Mouse (Mus musculus): ENCODE measurements at regions not wholly inside any gene's neighbourhood (a gene's known extent, or its start where the extent isn't known, plus 50 kb on each side); places are given as distances from the start of the nearest gene placed in this dataset.

GRCm38 (mm10) chr3:119893165-119893910, 109.1 kb upstream of the Ptbp2 start:
- DNase-seq (ENCODE audit: low spot score): no peak

DNA sequence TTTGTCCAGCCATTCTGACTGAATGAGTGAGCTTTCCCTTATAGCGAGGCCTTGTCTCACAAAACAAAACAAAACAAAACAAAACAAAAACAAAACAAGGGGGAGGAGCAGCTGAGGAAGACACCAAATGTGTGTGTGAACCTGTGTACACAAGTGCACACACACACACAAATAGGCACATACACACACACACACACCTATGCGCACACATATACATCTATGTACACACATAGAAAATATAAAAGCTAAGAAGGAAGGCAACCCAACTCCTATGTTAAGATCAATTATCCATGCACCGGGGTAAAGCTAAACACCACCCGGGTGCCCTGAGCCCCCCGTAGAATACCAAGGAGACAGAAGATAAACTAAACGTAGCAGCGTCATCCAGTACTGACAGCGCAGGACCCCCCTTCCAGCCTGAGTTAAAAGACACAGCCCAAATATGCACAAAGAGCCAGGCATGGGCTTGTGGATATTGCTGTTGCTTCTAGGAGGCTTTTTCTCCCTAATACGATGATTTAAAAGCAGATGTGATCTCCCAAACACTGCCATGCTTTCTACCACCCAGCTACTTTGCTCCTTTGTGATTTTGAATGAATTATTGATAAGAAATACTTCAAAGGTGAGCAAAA, 108.4 kb upstream of the Ptbp2 start:
- DNase-seq (ENCODE audit: low spot score): no peak

DNA sequence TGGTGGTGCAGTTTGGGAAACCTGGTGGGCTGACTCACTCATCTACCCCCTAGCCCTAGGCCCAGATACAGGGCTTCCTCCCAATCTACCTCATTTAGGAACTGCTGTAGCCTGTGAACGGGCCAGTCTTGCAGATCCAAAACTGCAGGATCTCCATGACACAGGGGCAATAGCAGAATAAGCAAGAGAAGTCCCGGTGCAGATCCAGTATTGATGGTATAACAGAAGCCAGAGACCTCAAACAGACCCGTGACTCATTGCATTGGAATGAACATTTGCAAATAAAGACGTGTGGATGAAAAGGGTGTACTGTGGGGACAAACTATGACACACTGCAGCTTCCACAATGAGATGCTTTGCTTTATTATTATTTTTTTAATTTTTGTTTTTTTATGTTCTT, 106.6 kb upstream of the Ptbp2 start:
- DNase-seq (ENCODE audit: low spot score): peak; percentile 12

DNA sequence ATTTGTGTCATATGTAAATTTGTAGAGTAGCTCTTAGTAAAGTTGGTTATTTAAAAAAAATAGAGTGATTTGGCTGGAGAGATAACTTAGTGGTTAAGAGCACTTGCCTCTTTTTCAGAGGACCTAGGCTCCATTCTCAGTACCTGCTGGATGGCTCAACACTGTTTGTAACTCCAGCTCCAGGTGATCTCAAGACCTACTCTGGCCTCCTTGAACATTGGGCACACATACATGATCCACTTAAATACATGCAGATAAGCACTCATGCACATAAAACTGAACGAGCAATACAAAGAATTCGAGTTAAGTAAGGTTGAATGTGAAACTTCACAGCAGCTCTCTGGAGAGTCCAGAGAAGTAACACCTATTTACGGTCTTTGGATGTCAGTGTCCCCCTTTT, 104.2 kb upstream of the Ptbp2 start:
- DNase-seq (ENCODE audit: low spot score): no peak

DNA sequence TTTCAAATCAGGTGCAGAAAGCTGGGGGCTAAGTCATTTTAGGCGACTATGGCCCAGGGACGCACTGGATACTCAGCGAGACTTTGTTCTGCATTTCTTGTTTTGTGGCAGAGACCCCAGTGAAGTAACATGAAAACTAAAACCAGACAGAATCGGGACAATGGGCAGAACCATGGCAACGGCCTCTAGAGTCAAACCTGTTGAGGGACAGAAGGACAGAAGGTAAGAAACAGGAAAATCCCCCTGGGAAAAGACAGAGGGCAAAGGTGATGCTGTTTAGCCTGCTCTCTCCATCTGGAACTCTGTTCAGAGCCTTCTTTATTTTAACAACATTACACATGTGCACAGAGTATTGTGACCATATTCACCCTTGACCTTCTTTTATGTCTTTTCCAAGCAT, 92.1 kb upstream of the Ptbp2 start:
- no peak for DNase-seq (ENCODE audit: low spot score)

DNA sequence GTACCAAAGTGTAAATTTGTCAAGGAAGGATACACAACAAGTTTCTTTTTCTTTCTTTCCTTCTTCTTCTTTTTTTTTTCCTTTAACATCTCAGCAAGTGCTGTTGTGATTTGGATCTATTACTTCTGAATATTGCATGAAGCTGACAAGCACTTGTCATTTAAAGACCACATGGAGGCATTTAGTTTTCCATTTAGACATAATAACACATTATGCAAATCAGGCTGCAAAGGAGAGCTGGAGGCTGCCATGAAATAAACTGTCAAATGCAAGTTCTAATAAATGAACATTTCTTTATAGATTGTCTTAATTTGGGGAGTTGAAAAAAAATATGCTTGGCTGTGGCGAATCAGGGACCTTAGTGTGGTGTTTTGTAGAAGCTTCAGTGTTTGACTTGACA, 90.8 kb upstream of the Ptbp2 start:
- no peak for DNase-seq (ENCODE audit: low spot score)

DNA sequence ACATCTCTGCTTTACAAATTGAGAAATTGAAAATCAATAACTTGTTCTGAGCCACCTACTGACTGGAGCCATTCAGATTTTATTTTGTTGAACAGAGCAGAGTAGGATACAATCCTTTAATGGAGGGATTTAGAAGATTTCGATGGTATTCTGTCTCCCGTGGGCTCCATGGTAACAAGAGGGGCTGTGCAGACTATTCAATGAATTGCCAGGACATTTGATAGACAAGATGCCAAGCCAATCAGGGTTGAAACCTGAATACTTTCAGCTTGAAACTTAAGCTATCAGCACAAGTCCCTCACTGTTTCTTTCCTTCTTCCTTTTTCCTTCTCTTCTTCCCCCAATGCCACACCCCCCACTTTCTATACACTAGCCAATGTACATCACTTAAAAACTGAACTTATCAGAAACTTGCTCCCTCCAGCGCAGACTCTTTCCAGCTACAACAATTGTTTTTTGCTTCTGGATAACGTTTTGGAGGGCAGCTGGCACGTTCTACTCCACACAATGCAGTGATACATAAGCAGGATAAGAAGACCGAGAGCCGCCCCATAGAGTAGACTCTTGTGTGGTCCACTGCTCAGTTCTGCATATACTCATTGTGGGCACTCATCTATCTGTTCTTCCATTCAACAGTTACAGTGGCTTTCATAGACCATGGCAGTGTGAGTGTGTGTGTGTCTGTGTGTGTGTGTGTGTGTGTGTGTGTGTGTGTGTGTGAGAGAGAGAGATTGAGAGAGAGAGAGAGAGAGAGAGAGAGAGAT, 78.1 kb upstream of the Ptbp2 start:
- DNase-seq (ENCODE audit: low spot score): no peak
